Mouse (Mus musculus): ENCODE measurements around the gene Dnah17.

Dnah17 gene

GRCm38 (mm10) chr11:118085961-118086360 is 44.5 kb downstream of the Dnah17 start:
- DNase-seq (ENCODE audit: low read depth, low spot score), result no peak

GRCm38 (mm10) chr11:118085176-118085575 is 45.3 kb downstream of the Dnah17 start:
- no peak for DNase-seq (ENCODE audit: low read depth, low spot score)

GRCm38 (mm10) chr11:118084266-118084665 is 46.2 kb downstream of the Dnah17 start:
- DNase-seq (ENCODE audit: low read depth, low spot score), result no peak

- DNase-seq (ENCODE audit: low read depth, low spot score), result no peak
These were observed 46.6 kb downstream of the Dnah17 start for GRCm38 (mm10) chr11:118083811-118084210.

GRCm38 (mm10) chr11:118082294-118082693 is 48.1 kb downstream of the Dnah17 start:
- no peak for DNase-seq (ENCODE audit: low read depth, low spot score)

GRCm38 (mm10) chr11:118079750-118080149 is 50.7 kb downstream of the Dnah17 start:
- DNase-seq (ENCODE audit: low read depth, low spot score), result no peak

- no peak for DNase-seq (ENCODE audit: low read depth, low spot score)
These were observed 53.5 kb downstream of the Dnah17 start for GRCm38 (mm10) chr11:118076929-118077328.

GRCm38 (mm10) chr11:118075035-118075522 is 55.4 kb downstream of the Dnah17 start:
- no peak for DNase-seq (ENCODE audit: low read depth, low spot score)

GRCm38 (mm10) chr11:118071227-118071912 is 59.1 kb downstream of the Dnah17 start:
- DNase-seq (ENCODE audit: low read depth, low spot score), result no peak

GRCm38 (mm10) chr11:118068812-118069332 is 61.6 kb downstream of the Dnah17 start:
- DNase-seq (ENCODE audit: low read depth, low spot score), result no peak

- no peak for DNase-seq (ENCODE audit: low read depth, low spot score)
These were observed 62.8 kb downstream of the Dnah17 start for GRCm38 (mm10) chr11:118067588-118067987.

- no peak for DNase-seq (ENCODE audit: low read depth, low spot score)
These were observed 70.4 kb downstream of the Dnah17 start for GRCm38 (mm10) chr11:118060038-118060437.

GRCm38 (mm10) chr11:118058872-118059271 is 71.6 kb downstream of the Dnah17 start:
- DNase-seq (ENCODE audit: low read depth, low spot score), result no peak

- DNase-seq (ENCODE audit: low read depth, low spot score), result no peak
These were observed 72.1 kb downstream of the Dnah17 start for GRCm38 (mm10) chr11:118058367-118058766.

- DNase-seq (ENCODE audit: low read depth, low spot score), result no peak
These were observed 80.3 kb downstream of the Dnah17 start for GRCm38 (mm10) chr11:118050174-118050573.

GRCm38 (mm10) chr11:118049641-118050040 is 80.8 kb downstream of the Dnah17 start:
- no peak for DNase-seq (ENCODE audit: low read depth, low spot score)

GRCm38 (mm10) chr11:118043293-118043907 is 87.0 kb downstream of the Dnah17 start:
- DNase-seq (ENCODE audit: low read depth, low spot score), result no peak

- no peak for DNase-seq (ENCODE audit: low read depth, low spot score)
These were observed 87.6 kb downstream of the Dnah17 start for GRCm38 (mm10) chr11:118042791-118043190.

GRCm38 (mm10) chr11:118035068-118035467 is 95.4 kb downstream of the Dnah17 start:
- no peak for DNase-seq (ENCODE audit: low read depth, low spot score)

- no peak for DNase-seq (ENCODE audit: low read depth, low spot score)
These were observed 96.0 kb downstream of the Dnah17 start for GRCm38 (mm10) chr11:118034395-118034794.

- no peak for DNase-seq (ENCODE audit: low read depth, low spot score)
These were observed 99.3 kb downstream of the Dnah17 start for GRCm38 (mm10) chr11:118031134-118031533.

- no peak for DNase-seq (ENCODE audit: low read depth, low spot score)
These were observed 101.3 kb downstream of the Dnah17 start for GRCm38 (mm10) chr11:118029170-118029569.

- DNase-seq (ENCODE audit: low read depth, low spot score), result no peak
These were observed 106.3 kb downstream of the Dnah17 start for GRCm38 (mm10) chr11:118024111-118024510.
